Mouse (Mus musculus) liver, embryonic 14.5 days (tissue): ENCODE data around the gene Ier5.

Experiments
- CTCF ChIP-seq: IDR thresholded peaks from 2 replicates; pipeline ENCODE4 v1.5.1; 2016; ENCODE audit warnings: antibody characterized with exemption, low read depth, control low read depth
- EP300 ChIP-seq: IDR thresholded peaks from 2 replicates; pipeline ENCODE4 v1.6.1; 2016; ENCODE audit warnings: antibody characterized with exemption, low read depth

- TF ChIP-seq CTCF, result no peak
- TF ChIP-seq EP300, result no peak
Measured at GRCm38 (mm10) chr1:155121977-155122939, 22.8 kb upstream of the Ier5 start.
